Mouse (Mus musculus) hindbrain, embryonic 15.5 days (tissue): ENCODE results near the gene Trpv2. TPM values are rescaled to one million over a fixed set of nuclear protein-coding genes. Genes with fewer than 3 reads are reported as not detected.
"Not testable (repeated sequence)": the region's sequence is repeated elsewhere in the genome, so short reads cannot be mapped to it uniquely, and the experiment has no call there.

ENCODE experiments used
- ATAC-seq: fragments of 200-750 bp; cut with Nextera tagmentation; 2 replicates; pipeline ENCODE4 v1.8.0; 2017; ENCODE audit warnings: low read depth, moderate number of reproducible peaks, moderate TSS enrichment; ENCODE audit not compliant: low FRiP score
- H3K27ac ChIP-seq: fragments of 300-500 bp; sonication (generic); replicated peaks from 2 replicates; pipeline ENCODE4 v1.5.1; 2015; ENCODE audit warnings: mild to moderate bottlenecking, inconsistent platforms
- H3K27me3 ChIP-seq: fragments of 300-500 bp; sonication (generic); 2 replicates; pipeline ENCODE4 v1.6.1; 2015; ENCODE audit warnings: control low read depth, inconsistent platforms
- H3K36me3 ChIP-seq: fragments of 300-500 bp; sonication (generic); 2 replicates; pipeline ENCODE4 v1.6.1; 2015; ENCODE audit warnings: control low read depth, inconsistent platforms
- H3K4me1 ChIP-seq: fragments of 300-500 bp; sonication (generic); replicated peaks from 2 replicates; pipeline ENCODE4 v1.6.1; 2015; ENCODE audit warnings: control low read depth, inconsistent platforms
- H3K4me2 ChIP-seq: fragments of 300-500 bp; sonication (generic); 2 replicates; pipeline ENCODE4 v1.6.1; 2015; ENCODE audit warnings: moderate library complexity, mild to moderate bottlenecking, inconsistent platforms
- H3K4me3 ChIP-seq: fragments of 300-500 bp; sonication (generic); 2 replicates; pipeline ENCODE4 v1.5.1; 2015; ENCODE audit warnings: mild to moderate bottlenecking, inconsistent platforms
- H3K9ac ChIP-seq: fragments of 300-500 bp; sonication (generic); 2 replicates; pipeline ENCODE4 v1.6.1; 2015; ENCODE audit warnings: inconsistent platforms
- H3K9me3 ChIP-seq: fragments of 300-500 bp; sonication (generic); 2 replicates; pipeline ENCODE4 v1.6.1; 2016; ENCODE audit warnings: control low read depth, inconsistent platforms
- WGBS: fragments of 180-500 bp; shearing (Covaris S2); methylation state at CpG from one replicate; pipeline ENCODE4 v1.1.7; 2015; 5-methylcytosine and 5-hydroxymethylcytosine counted together
- polyA plus RNA-seq: library from polyadenylated mRNA; unstranded; fragments of >200 nt; fragmentation: Nextera tagmentation; extraction: Ambion mirVana; gene quantifications from 2 replicates; pipeline ENCODE4 v1.2.1, GENCODE M21; 2015

Gene Trpv2
- polyA plus RNA-seq, 1 experiment from 2014 or later, result 31.2 TPM

DNA sequence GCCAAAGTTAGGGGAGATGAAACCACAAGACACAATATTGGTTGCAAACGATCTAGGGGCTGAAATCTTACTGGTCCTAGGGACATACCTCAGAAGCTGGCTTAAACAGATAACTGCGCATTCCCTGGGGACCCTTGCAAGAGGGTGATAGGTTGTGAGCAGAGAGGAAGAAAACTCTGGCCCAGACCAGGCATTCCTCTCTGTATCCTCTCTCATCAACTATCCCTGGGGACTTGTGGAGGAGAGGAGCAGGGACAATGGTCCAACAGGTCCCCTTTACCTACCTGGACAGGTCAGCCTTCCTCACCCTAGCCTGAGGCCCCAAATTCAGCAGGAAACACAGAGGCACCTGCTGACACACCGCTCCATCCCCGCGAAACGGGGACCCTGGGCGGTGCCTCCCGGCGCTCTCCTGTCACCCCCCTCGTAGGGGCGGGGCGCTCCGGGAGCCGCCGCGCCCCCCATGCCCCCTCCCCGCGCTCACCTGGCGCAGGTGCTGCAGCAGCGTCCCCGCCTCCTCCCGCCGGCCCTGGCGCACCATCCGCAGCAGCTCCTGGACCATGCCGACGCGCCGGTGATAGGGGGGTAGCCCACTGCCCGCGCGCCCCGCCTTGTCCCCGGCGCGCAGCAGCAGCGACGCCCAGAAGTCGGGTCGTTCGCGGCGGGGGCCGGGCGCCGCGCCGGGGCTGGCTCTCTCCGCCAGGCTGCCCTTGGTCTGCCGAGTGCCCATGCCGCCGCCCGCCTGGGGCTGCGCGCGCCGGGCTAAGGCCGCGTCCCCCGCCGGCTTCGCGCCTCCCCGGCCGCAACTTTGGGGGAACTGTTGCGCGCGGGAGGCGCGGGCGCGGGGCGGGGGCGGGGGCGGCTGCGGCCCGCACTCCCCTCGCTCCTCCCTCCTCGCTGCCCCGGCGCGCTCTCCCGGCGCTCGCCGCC lies 73.6 kb downstream of the Trpv2 start, which contains the start of gene Lrrc75a:
Gene Lrrc75a, minus strand, starts transcription at position 863 of the 930 bp plus-strand sequence.
- Histone ChIP-seq H3K4me1 (peaks cover 59% of the 10 kb centered on the region), H3K27ac (peak within 1 kb of the TSS; percentile 49), H3K36me3 (no peaks in the 10 kb centered on the region), H3K9me3 (no peaks in the 10 kb centered on the region), H3K9ac (peak within 1 kb of the TSS; percentile 69), H3K4me3 (peak within 1 kb of the TSS; percentile 87), H3K4me2 (peak within 1 kb of the TSS; percentile 93), H3K27me3 (no peaks in the 10 kb centered on the region)
- peak; percentile 57 for ATAC-seq
- WGBS, result under 1% methylated on average over 55 of the region's 86 CpGs

GRCm38 (mm10) chr11:62648591-62649391 lies 74.5 kb downstream of the Trpv2 start, which contains the start of gene Mmgt2:
Mmgt2 (plus strand) TSS chr11:62648664.
- Histone ChIP-seq H3K27me3 (no peaks in the 10 kb centered on the region), H3K4me2 (peak within 1 kb of the TSS; percentile 93), H3K27ac (peak within 1 kb of the TSS; percentile 49), H3K36me3 (no peaks in the 10 kb centered on the region), H3K9ac (peak within 1 kb of the TSS; percentile 69), H3K4me1 (peaks cover 50% of the 10 kb centered on the region), H3K9me3 (no peaks in the 10 kb centered on the region), H3K4me3 (peak within 1 kb of the TSS; percentile 87)
- peak; percentile 83 for ATAC-seq
- 2% methylated on average over 33 of the region's 53 CpGs for WGBS

GRCm38 (mm10) chr11:62649803-62650202 lies 75.5 kb downstream of the Trpv2 start:
- not testable (repeated sequence) for H3K27me3 ChIP-seq, ATAC-seq, H3K9me3 ChIP-seq, H3K36me3 ChIP-seq, H3K4me3 ChIP-seq, H3K27ac ChIP-seq, H3K9ac ChIP-seq
- H3K4me1 ChIP-seq, result peaks cover 41% of the 10 kb centered on the region
- 84% methylated on average over 4 of the region's 4 CpGs for WGBS
- 0 out of 2 replicates have a peak overlapping the region, but pooled peaks have one; percentile 93 for H3K4me2 ChIP-seq

Other genes with a start within 250 kb of the Trpv2 start
- 9.7 and 11.0 TPM in 2 replicates for gene Pigl, start 116.0 kb upstream of the Trpv2 start, polyA plus RNA-seq
- 177 and 180 TPM in 2 replicates for gene Ncor1, start 115.9 kb upstream of the Trpv2 start, polyA plus RNA-seq
- gene Cenpv, start 35.2 kb upstream of the Trpv2 start, polyA plus RNA-seq, result 56.8 and 57.3 TPM in 2 replicates
- gene Ubb, start 23.3 kb upstream of the Trpv2 start, polyA plus RNA-seq, result 4,365 and 4,386 TPM in 2 replicates
- 12.4 and 12.9 TPM in 2 replicates for gene Lrrc75a, start 74.0 kb downstream of the Trpv2 start, polyA plus RNA-seq
- gene Mmgt2, start 74.2 kb downstream of the Trpv2 start, polyA plus RNA-seq, result 23.7 and 26.4 TPM in 2 replicates
- gene Zfp287, start 157.4 kb downstream of the Trpv2 start, polyA plus RNA-seq, result 17.6 and 20.2 TPM in 2 replicates
- gene Gm10428, start 178.6 kb downstream of the Trpv2 start, polyA plus RNA-seq, result not detected in 2 replicates
- gene Zfp286, start 215.0 kb downstream of the Trpv2 start, polyA plus RNA-seq, result 27.0 and 31.0 TPM in 2 replicates
- 8.1 and 8.4 TPM in 2 replicates for gene Trim16, start 245.7 kb downstream of the Trpv2 start, polyA plus RNA-seq